Mouse (Mus musculus) liver, adult 2 months (tissue): Measurements from ENCODE around the gene Ndufs4.

Experiments used
- CTCF ChIP-seq: fragments of 200-500 bp; IDR thresholded peaks from 2 replicates; pipeline ENCODE4 v1.5.1; 2011; ENCODE audit warnings: low read depth, low read length, control low read depth
- POLR2A ChIP-seq: fragments of 200-500 bp; IDR thresholded peaks from 2 replicates; pipeline ENCODE4 v1.6.1; 2011; ENCODE audit warnings: low read length, control low read depth; ENCODE audit not compliant: insufficient read depth; ENCODE audit errors: extremely low read depth

- TF ChIP-seq POLR2A (peak; percentile 69; the same call in 1 of the 2 replicates), CTCF (no peak)
Observed at GRCm38 (mm10) chr13:114387521-114388171, 412 bp downstream of the Ndufs4 start.
